Mouse (Mus musculus) left cerebral cortex, adult 9 months (tissue): ENCODE measurements around the gene Eif3j1.
"Not testable (repeated sequence)": the region's sequence is repeated elsewhere in the genome, so short reads cannot be mapped to it uniquely, and the experiment has no call there.

Source experiments
- DNase-seq, 2 experiments: peaks; one replicate each; pipeline ENCODE4 v3.0.0; 2022; ENCODE audit warnings: low spot score in 2 of 2

Gene Eif3j1

DNA sequence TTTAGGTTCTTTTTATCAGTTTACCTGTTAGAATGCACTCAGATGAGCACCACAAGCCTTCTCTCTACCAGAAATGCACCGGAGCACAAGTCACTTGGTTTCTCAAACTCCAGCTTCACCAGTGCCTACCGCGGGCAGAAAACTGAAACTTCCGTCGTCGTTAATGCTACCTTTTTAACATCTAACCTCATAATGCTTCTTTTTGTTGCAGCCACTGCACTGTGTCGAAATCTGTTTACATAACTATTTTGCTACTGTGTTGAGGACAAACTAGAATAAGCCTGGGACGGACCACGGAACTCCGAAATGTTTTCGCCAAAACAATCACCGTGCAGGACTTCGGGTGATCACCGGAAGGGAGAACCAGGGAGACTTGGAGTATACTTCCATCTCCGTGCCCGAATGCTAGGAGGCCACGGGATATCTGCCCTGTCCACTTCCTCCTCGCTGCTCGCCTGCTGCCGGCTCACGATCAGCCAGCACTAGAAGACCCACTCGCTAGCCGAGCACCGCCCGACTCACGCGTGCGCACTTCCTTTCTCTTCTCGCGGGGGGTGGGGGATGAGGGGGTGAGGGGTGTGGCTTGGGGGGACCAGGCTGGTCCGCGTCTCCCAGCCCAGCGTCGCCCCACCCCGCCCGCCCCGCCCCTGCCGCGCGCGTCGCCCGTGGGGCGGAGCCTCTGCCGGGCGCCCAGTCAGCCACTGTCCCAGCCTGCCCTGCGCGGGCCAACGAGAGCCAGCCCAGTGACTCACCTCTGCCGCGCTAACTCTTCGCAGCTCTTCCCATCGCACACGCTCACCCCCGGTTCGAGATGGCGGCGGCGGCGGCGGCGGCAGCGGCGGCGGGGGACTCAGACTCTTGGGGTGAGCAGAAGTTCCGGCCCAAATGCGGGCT is at the start of gene Eif3j1:
Eif3j1 (plus strand) TSS at position 685 of the 894 bp plus-strand sequence.
- DNase-seq = peak; percentile 79 to 81

DNA sequence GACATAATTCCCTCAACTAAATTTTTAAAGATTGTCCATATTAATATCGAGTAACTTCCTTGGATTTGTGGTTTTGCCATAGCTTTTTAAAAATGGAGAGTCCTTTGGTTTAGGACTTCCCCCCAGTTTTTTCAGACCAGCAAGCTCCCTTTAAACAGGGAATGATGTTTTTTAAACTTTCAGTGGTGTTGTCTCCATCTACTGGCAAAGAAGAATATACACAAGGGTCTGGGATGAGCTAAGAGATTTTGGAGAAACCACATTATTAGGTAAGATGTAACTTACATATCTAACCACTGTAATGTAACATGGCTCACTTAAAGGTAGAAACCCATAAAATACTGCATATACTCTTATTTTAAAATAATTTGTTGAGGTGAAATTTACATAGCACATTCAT is 32.6 kb upstream of the Eif3j1 start:
- DNase-seq = no peak

DNA sequence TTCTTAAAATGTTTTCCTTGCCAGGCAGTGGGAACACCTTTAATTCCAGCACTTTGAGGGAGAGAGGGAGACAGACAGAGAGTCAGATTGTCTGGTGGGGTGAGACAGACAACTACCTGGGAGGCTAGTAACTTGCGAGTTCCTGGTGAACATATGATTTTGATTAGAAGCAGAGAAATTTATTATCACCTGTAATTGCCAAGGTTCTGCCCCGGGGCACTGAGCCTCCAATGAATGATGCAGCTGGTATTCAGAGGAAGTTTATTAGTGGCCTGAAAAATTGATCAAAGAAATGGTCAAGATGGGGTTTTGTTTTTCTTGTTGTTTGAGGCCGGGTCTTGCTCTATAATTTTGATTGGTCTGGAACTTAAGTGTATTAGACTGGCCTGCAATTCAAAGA is 19.5 kb upstream of the Eif3j1 start:
- DNase-seq = no peak

DNA sequence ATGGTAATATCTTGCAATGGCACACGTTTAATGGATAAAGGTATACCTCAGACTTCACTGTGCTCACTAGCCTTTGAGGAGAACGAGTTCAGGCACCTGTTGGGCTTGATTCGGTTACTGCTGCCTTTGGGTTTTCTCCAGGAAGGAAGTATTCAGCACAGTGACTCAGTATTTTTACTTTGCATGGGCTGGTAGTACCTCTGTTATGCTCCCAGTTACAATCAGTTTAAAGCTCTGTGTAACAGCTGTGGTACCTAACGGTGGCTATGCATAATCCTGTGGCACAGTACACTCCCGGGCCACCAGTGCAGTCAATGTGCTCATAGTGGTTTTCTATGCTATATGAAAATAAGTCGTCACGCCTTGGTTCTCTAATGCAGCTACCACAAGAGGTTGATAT is 16.9 kb upstream of the Eif3j1 start:
- no peak for DNase-seq

DNA sequence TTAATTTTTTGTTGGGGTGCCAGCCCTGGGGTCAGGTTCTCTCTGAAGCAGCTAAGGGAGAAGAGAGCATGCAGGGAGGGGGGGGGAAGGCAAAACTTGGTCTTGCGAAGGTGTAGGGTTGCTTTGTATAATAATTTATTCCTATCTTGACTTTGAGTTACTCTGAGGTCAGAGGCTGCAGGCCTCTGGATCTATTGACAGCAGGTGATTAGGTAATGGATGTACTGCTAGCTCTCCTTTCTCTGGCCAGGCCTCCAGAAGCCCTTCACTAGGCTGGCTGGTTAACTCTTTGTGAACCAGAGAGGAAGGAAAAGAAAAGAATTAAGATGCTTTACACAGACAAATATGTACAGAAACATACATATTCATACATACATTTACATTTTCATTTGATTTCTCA is 9.6 kb upstream of the Eif3j1 start:
- DNase-seq = no peak

DNA sequence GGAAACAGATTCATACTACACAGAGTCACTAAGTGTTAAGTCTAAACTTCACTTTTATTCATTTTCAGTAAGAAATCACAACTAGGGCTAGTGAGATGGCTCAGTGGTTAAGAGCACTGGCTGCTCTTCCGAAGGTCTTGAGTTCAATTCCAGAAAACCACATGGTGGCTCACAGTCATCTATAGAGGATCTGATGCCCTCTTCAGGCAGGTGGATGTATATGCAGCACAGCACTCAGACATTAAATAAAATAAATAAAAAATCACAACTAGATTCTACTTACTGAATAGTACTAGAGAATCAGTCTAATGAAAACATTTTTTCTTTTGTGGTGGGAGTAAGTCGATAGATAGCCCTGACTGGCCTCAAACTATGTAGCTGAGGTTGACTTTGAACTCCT is 6.1 kb upstream of the Eif3j1 start:
- no peak for DNase-seq

DNA sequence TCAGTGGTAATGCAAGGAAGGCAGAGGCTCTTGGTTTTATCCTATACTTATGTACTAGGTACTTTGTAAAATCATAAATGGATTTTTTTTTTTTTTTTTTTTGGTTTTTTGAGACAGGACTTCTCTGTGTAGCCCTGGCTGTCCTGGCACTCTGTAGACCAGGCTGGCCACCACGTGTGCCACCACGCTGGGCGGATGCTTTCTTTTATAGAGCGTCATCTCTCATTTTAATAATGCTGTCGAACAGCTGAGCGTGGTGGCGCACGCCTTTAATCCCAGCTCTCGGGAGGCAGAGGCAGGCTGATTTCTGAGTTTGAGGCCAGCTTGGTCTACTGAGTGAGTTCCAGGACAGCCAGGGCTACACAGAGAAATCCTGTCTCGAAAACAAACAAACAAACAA is 1.3 kb upstream of the Eif3j1 start:
- not testable (repeated sequence) for DNase-seq

DNA sequence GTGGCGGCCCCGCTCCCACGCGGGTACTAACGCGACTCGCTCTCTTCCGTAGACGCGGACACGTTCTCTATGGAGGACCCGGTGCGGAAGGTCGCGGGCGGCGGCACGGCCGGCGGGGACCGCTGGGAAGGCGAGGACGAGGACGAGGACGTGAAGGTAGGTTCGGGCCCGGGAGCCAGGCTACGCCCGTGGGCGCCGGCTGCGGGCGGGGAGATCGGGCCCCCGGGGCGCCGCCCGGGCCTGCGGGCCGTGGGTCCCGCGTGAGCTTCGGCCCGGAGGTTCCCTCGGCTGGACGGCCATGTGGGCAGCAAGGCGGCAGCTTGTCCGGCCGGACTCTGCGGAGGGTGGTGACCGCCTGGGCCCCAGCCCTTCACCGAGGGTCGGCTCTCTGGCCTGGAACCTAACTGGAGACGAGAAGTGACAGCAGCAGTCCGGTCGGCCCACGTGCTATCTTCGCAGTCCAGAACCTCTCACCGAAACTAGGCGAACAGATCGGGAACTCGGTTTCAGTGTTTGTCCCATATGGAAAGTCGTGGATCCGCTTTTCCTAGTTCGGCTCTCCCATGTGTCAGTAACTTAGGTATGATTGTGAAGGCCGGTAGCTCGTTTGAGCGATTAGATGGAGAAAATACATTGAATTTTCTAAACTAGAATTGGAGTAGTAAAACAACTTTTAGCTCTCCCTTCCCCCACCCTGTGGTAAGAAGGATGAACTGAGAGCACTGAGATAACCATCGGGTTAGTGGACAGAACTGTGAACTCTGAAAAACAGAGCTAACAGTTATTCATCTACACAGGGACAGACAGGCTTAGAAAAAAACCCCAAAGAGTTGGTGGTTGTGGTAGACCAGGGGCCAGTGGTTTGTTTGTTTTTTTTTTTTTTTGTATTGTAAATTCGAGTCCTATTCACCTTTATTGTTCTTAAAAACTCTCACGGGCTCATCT is 682 bp downstream of the Eif3j1 start:
- DNase-seq = peak; percentile 21 to 36

DNA sequence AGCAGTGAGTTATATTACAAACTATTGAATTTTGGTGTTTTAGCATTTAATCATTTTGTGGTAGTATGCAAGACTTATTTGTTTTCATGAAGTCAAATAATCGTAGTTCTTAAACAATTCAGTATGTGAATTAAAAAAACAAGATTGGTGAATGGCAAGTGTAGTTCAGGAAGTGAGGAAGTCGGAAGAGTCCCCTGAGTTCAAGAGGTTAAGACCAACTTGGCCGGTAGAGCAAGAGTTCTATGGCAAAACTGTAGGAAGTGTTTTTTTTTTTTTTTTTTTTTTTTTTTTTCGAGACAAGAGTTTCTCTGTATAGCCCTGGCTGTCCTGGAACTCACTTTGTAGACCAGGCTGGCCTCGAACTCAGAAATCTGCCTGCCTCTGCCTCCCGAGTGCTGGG is 3.6 kb downstream of the Eif3j1 start:
- DNase-seq = no peak

DNA sequence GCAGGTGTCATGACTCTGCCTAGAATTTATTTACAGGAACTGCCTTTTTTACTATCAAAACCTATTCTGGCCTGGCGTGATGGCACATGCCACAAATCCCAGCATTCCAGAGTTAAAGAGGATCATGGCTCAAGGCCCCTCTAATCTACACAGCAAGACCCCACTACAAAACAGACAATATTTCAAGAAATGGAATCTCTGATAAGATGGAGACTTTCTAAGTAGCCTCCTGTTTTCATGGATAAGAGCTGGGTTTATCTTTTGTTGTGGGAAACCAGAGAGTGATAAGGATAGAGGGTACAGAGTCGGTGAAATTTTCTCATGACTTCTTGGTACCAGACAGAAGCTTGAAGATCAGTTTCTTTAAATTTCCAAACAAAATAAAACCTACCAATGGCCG is 7.7 kb downstream of the Eif3j1 start:
- no peak for DNase-seq

DNA sequence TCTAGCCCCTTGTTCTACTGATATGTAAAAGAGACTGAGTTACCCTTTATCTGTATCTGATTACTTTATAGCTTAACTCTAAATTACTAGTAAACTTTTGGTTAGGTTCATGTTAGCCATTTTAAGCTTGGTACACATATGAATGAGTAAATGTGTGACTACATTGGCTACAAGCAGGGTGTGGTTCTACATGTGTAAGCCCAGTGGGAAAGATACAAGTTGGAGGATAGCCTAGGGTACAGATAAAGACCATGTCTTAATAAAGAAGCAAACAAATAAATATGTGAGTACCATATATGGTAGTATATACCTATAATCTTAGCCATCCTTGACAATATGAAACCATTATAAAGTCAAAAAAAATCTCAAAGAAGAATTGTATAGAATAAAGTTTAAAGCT is 15.6 kb downstream of the Eif3j1 start:
- no peak for DNase-seq

DNA sequence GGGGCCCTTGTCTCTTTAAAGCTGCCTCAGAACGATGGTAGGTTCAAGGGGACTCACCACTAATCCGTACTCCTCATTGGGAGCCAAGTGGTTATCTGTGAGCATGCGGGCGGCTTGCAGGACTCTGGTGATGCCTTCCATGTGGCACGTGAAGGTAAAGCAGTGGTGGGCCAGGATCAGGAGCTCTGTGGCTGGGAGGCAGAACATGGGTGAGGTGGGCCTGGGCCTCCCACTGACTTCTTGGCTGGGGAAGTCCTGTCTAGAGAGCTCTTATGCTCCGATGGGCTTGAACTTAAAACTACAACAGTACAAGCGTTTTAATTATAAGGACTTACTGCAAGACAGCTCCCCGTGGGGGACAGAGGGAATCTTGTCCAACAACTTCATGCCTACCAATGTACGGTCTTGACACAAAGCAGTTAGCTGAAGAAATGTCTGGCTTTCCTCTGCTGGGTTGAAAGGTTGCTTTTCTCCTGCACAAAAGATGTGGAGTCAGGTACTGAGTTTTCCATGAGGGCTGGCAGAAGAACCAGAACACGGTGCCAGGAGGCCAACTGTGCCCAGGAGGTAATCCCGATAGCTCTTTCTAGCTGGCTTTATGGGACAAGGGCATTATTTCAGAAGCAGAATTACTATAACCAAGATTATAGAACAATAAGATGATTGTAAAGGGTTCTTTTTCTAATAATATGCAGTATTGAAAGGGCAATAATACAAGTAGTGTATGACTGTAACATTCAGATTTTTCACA is 31.2 kb downstream of the Eif3j1 start:
- DNase-seq = no peak

DNA sequence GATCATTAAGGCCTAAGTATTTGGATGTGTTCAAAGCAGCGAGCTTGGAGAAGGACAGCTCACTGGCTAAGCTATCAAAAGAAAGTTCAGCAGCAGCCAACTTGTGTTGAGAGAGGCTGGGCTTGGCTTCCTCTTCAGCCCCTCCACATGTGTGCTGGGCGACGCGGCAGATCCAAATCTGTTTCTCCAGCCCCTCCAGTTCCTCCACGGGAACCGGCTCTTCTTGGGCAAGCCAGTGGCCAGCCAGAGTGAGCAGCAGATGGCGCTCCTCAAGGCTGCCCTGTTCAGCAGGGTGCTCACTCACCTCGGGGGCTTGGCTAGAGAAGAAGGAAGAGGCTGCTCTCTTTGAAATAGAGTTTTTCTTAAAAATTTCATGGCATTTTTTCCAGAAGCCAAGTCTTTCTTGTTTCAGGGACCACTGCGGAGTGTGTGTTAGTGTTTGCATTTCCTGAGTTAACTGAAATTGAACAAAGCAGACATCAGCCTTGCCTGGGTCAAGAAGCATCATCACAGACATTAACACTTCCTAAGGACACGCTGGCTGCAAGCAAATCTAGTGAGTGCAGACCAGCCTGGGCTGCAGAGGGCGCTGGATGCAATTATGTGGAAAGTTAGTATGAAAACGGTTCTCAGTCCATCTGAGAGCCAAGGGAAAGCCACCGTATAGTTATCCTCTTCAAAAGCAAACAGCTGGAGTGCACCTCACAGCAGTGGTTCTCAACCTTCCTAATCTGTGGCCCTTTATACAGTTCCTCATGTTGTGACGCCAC is 37.0 kb downstream of the Eif3j1 start:
- DNase-seq = no peak

DNA sequence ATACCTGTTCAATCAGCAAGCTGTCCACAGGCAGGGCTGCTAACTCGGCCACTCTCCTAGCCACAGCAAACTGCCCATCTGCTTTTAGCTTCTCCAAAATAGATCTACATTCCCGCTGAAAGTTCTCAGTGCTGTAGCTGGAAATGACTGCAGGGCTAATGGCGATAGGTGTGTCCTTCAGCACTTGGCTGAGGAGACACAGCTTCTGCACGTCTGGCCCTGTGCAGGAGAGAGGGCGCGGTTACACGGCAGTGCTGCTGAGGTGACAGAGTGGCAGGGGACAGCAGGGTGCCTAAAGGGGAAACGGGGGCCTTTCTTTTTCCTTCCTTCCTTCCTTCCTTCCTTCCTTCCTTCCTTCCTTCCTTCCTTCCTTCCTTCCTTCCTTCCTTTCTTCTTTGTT is 37.9 kb downstream of the Eif3j1 start:
- DNase-seq = no peak

DNA sequence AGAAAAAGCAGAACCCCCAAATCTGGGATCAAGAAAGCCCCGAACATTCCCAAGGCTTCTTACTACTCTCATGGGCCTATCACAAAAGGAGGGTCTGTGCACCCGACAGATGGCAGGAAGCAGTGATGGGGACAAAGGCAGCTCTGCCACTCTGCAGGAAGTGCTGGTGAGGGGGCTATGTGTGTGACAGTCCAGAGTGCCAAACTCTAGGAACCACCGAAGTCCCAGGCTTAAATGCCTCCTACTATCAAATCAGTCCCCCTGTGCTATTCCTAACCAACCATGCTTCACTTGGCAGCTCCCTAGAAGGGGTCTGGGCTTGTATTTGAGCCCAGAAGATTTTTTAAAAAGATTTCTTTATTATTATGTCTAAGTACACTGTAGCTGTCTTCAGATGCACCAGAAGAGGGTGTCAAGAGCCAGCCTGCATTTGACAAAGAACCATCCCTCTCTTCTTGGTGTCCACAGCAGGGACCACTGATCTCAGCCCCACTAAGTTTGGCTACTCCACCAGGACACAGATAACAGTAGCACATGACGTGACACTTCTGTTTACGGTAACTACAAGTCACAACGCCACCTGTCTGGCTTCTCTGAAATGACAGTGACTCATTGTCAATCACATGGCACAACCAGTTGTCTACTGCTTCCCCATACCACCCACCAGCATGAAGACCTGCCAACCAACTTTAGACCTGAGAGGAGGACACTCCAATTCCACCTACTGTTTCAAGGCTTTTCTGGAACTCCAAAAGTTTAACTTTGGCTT is 41.0 kb downstream of the Eif3j1 start:
- no peak for DNase-seq

DNA sequence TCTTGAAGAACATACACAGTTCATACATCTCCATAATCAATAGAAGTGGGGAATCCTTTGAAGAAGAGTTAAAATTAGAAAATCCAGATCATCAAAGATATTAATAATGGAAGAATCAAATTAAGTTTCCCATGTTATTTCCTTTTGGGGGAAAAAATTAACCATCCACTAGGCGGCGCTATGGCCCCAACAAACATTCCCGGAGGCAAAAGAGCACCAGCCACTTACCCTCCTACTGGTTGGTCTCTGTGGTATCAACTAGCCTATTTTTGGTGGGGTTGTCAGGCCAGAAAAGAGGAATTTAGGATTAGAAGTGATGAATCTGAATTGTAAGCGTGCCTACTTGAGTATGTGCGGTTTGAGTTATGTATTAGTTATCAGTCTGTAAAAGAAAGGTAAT is 41.6 kb downstream of the Eif3j1 start:
- DNase-seq = peak in 1 of 2 experiments; percentile 57

DNA sequence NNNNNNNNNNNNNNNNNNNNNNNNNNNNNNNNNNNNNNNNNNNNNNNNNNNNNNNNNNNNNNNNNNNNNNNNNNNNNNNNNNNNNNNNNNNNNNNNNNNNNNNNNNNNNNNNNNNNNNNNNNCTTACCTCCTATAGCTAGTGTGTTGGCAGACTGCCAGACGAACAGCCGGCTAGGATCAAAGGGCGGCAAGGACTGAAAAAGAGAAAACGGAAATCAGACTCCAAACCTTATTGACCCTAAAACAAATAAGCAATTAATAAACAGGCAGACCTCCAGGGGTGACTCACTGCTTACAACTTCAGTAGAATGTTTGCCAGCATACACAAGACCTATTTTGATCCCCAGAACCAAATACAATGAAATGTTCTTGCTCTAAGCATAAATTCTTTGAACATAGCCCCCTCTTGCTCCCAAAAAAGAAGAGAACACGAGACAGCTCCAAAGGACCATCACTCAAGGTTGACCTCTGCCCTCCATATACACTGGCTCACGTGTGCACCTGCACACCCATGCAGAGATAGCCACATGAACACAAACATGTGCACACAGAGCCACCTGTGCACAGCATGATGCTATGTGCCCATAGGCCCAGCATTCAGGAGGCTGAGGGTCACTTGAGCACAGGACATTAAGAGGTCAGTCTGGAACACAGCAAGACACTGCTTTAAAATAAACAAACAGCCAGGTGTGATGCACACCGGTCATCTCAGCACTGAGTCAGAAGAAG is 53.5 kb downstream of the Eif3j1 start:
- no peak for DNase-seq

DNA sequence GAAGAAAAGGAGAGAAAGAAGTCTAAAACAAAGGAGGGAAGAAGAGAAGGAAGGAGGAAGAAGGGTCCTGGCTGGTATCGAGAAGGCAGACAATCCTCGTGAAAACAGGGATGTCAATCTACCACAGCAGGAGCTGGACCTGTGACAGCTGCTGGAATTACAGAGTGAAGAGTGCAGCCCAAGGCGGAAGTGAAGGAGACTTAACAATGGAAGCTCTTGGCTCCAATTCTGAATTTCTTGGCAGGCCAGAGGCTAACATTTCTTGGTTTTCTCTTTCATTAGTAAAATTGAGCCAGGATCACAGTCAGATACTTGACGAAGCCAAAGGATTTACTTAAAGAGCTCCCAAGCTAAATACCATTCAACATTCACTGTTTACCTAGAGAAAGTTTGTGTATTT is 58.1 kb downstream of the Eif3j1 start:
- no peak for DNase-seq

DNA sequence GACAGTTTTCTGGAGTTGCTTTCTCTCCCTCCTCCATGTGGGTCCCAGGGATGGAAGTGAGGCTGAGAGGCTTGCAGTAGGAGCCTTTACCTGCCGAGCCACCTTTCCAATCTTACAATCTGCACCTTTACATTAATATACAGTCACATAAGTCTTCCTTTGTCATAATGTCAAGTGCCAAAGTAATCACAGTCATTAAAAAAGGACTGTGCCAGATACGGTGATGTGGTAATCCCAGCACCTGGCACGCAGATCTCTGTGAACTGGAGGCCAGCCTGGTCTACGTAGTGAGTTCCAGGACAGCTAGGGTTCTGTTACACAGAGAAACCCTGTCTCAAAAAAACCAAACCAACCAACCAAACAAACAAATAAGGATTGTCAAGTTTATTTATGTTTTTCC is 65.5 kb downstream of the Eif3j1 start:
- no peak for DNase-seq

DNA sequence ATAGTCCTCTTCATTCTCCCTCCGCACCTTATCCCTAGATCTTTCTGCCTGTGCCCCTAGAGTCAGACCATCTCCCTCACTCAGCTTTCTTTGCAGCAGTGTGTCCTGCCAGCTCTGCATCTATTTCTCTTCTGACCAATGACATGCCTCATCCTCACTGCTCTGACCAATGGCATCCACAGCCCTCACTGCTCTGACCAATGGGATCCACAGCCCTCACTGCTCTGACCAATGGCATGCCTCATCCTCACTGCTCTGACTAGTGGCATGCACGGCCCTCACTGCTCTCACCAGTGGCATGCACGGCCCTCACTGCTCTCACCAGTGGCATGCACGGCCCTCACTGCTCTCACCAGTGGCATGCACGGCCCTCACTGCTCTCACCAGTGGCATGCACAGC is 69.3 kb downstream of the Eif3j1 start:
- DNase-seq = not testable (repeated sequence)
